ENCODE assay signal across 17 mouse cellular contexts in genomic region chr8:109945153-109945632, GRCm38 (mm10). TPM values are rescaled to one million over a fixed set of nuclear protein-coding genes. Genes with fewer than 3 reads are reported as not detected.
DNase-seq lines count a peak whose midpoint lies in the region; ATAC-seq lines count a peak whose summit lies in the region.
"Had no signal": no experiment of that assay in that cellular context is flagged by ENCODE, and none has a peak within 500 bp of the region (broad histone marks: within the 10 kb centered on the region; RNA-seq: fewer than 3 reads in every experiment).

No protein-coding gene starts in this region.

- WGBS in kidney, embryonic 14.5 days = 11% methylated on average over 9 of the region's 9 CpGs

- no peak overlapping the region for H3K4me2 ChIP-seq in kidney, embryonic 14.5 days (replicated peaks; ENCODE audit: low read depth, low read length)
- H3K4me2 ChIP-seq: limb, embryonic 15.5 days had no signal

- H3K27ac ChIP-seq in kidney, embryonic 14.5 days (ENCODE audit: low read depth, low read length) = no peak overlapping the region
- H3K27ac ChIP-seq: hindbrain, postnatal 0 days; limb, embryonic 15.5 days; midbrain, embryonic 10.5 days had no signal

- H3K4me1 ChIP-seq in kidney, embryonic 14.5 days (ENCODE audit: control insufficient read depth, insufficient read depth, low read length) = peaks cover 10% of the 10 kb centered on the region; the same call in 1 of the 2 replicates

- no peak overlapping the region for H3K9ac ChIP-seq in kidney, embryonic 14.5 days (ENCODE audit: low read depth, low read length)
- H3K9ac ChIP-seq: limb, embryonic 15.5 days had no signal

- H3K9me3 ChIP-seq in kidney, embryonic 14.5 days (ENCODE audit: control insufficient read depth, low read length) = no peaks in the 10 kb centered on the region
- H3K9me3 ChIP-seq: limb, embryonic 15.5 days; midbrain, embryonic 10.5 days had no signal

- peak; percentile 28; the same call in 1 of the 2 replicates for ATAC-seq in kidney, embryonic 14.5 days (ENCODE audit: low FRiP score, low TSS enrichment)
- no peak for ATAC-seq in megakaryocyte-erythroid progenitor cell, adult 5-6 weeks (replicated peaks; ENCODE audit: low FRiP score, low TSS enrichment, poor library complexity, severe bottlenecking)
- ATAC-seq: CD4-positive, CD25-positive, alpha-beta regulatory T cell, adult 4 months; hindbrain, postnatal 0 days had no signal

- no peak overlapping the region for H3K4me3 ChIP-seq in kidney, embryonic 14.5 days (ENCODE audit: low read length)
- H3K4me3 ChIP-seq: limb, embryonic 15.5 days; midbrain, embryonic 10.5 days had no signal

- peaks cover 6% of the 10 kb centered on the region; the same call in 1 of the 2 replicates for H3K27me3 ChIP-seq in kidney, embryonic 14.5 days (ENCODE audit: control insufficient read depth, insufficient read depth, low read length)

- H3K36me3 ChIP-seq in kidney, embryonic 14.5 days (ENCODE audit: control insufficient read depth, insufficient read depth, low read length) = peaks cover 16% of the 10 kb centered on the region

- DNase-seq in kidney, adult 11 months = peak; percentile 62
- no peak for DNase-seq in kidney, adult 18-20 months
- DNase-seq in ZHBTc4 (ENCODE audit: low read depth, low spot score) = peak; percentile 25
- DNase-seq in retina, embryonic 14.5 days (ENCODE audit: low spot score) = peak; percentile 28
- no peak for DNase-seq in urinary bladder, adult 18-20 months (ENCODE audit: low spot score in 2 of 2)
- DNase-seq in layer of hippocampus, adult 11-12 months (ENCODE audit: low spot score) = no peak
- DNase-seq: adrenal gland, adult 8-10 months; thymus, adult 18-20 months had no signal

RNA-seq across cellular contexts. Expression of gene Marveld3, which starts 16.8 kb away (rescaled TPM):
- 2.1 and 4.0 TPM in 2 replicates for polyA plus RNA-seq in kidney, embryonic 14.5 days (2014; fragmentation: Nextera tagmentation; extraction: Ambion mirVana)
- total RNA-seq in megakaryocyte-erythroid progenitor cell, adult 5-6 weeks (2014; fragmentation: Nextera tagmentation) = not detected in 2 replicates
- not detected in 2 replicates for total RNA-seq in megakaryocyte-erythroid progenitor cell, adult 5-6 weeks (2017)
- total RNA-seq: layer of hippocampus, postnatal 25 days had no signal
- polyA plus RNA-seq: CD4-positive, CD25-positive, alpha-beta regulatory T cell, adult 4 months had no signal

RNA-seq across cellular contexts. Expression of gene Tat, which starts 45.0 kb away (rescaled TPM):
- not detected in 2 replicates for polyA plus RNA-seq in kidney, embryonic 14.5 days (2014; fragmentation: Nextera tagmentation; extraction: Ambion mirVana)
- not detected in 2 replicates for total RNA-seq in megakaryocyte-erythroid progenitor cell, adult 5-6 weeks (2014; fragmentation: Nextera tagmentation)
- not detected in 2 replicates for total RNA-seq in megakaryocyte-erythroid progenitor cell, adult 5-6 weeks (2017)
- total RNA-seq: hindbrain, postnatal 0 days; layer of hippocampus, postnatal 25 days had no signal
- polyA plus RNA-seq: CD4-positive, CD25-positive, alpha-beta regulatory T cell, adult 4 months; cortical plate, adult 2 months; hindbrain, postnatal 0 days; limb, embryonic 15.5 days; midbrain, embryonic 10.5 days; spleen, adult 2 months had no signal

Comparison
In these comparisons a context has a peak if more than half of its experiments do, and no peak if none do; other contexts are left out.
1. DNase-seq: peak in kidney, adult 11 months (single experiment), ZHBTc4 (single experiment) and retina, embryonic 14.5 days (single experiment); none in kidney, adult 18-20 months (single experiment), urinary bladder, adult 18-20 months (0 of 2) and layer of hippocampus, adult 11-12 months (single experiment).